Mouse (Mus musculus) hindbrain, embryonic 11.5 days (tissue): Measurements from ENCODE around the gene Nptn. TPM values are rescaled to one million over a fixed set of nuclear protein-coding genes. Genes with fewer than 3 reads are reported as not detected.
"Not testable (repeated sequence)": the region's sequence is repeated elsewhere in the genome, so short reads cannot be mapped to it uniquely, and the experiment has no call there.

Experiments used
- ATAC-seq: fragments of 200-750 bp; cut with Nextera tagmentation; 2 replicates; pipeline ENCODE4 v1.8.0; 2017; ENCODE audit warnings: mild to moderate bottlenecking, moderate TSS enrichment, moderate library complexity; ENCODE audit not compliant: low FRiP score
- DNase-seq: peaks from one replicate; pipeline ENCODE4 v3.0.0-alpha.2; 2015; ENCODE audit warnings: low spot score
- H3K27ac ChIP-seq: fragments of 300-500 bp; sonication (generic); 2 replicates; pipeline ENCODE4 v1.5.1; 2014; ENCODE audit warnings: mild to moderate bottlenecking, low read depth, low read length
- H3K27me3 ChIP-seq: fragments of 300-500 bp; sonication (generic); 2 replicates; pipeline ENCODE4 v1.6.1; 2014; ENCODE audit warnings: mild to moderate bottlenecking, low read length, moderate library complexity, mixed read lengths; ENCODE audit not compliant: control insufficient read depth, insufficient read depth
- H3K36me3 ChIP-seq: fragments of 300-500 bp; sonication (generic); 2 replicates; pipeline ENCODE4 v1.6.1; 2014; ENCODE audit warnings: mild to moderate bottlenecking, low read length, moderate library complexity, mixed read lengths; ENCODE audit not compliant: control insufficient read depth, insufficient read depth
- H3K4me1 ChIP-seq: fragments of 300-500 bp; sonication (generic); replicated peaks from 2 replicates; pipeline ENCODE4 v1.6.1; 2014; ENCODE audit warnings: low read length, mixed read lengths; ENCODE audit not compliant: control insufficient read depth, insufficient read depth
- H3K4me2 ChIP-seq: fragments of 300-500 bp; sonication (generic); replicated peaks from 2 replicates; pipeline ENCODE4 v1.6.1; 2014; ENCODE audit warnings: mild to moderate bottlenecking, low read depth, low read length
- H3K4me3 ChIP-seq: fragments of 300-500 bp; sonication (generic); 2 replicates; pipeline ENCODE4 v1.5.1; 2014; ENCODE audit warnings: low read depth, low read length
- H3K9ac ChIP-seq: fragments of 300-500 bp; sonication (generic); 2 replicates; pipeline ENCODE4 v1.6.1; 2014; ENCODE audit warnings: low read depth, low read length
- H3K9me3 ChIP-seq: fragments of 300-500 bp; sonication (generic); 2 replicates; pipeline ENCODE4 v1.6.1; 2016; ENCODE audit warnings: low read length; ENCODE audit not compliant: control insufficient read depth
- WGBS: fragments of 180-500 bp; shearing (Covaris S2); extraction: QIAGEN DNeasy Blood & Tissue Kit; methylation state at CpG from one replicate; pipeline ENCODE4 v1.1.7; 2014; 5-methylcytosine and 5-hydroxymethylcytosine counted together
- polyA plus RNA-seq: library from polyadenylated mRNA; unstranded; fragments of >200 nt; fragmentation: Nextera tagmentation; extraction: Ambion mirVana; gene quantifications from 2 replicates; pipeline ENCODE4 v1.2.1, GENCODE M21; 2014

Nptn gene
- polyA plus RNA-seq, 1 experiment from 2014 or later, result 70.4 TPM

DNA sequence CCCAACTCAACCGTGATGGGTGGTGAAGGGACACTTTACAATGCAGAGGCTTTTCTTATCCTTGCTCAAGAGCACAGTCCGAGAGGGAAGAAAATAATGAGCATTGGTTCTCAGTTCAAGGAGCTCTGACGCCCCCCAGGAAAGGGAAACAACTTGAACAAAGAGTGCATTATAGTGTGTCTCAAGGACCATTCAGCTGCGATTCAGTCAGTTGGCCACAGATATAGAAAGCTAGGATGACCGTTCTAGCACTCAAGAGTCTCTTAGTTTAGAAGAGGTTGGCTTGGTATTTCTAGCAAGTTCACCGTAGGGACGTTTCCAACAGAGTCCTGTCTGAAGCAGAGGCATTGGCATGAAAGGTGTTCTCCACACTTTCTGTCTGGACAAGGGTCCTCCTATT, 25.4 kb upstream of the Nptn start:
- Histone ChIP-seq H3K4me2 (no peak overlapping the region), H3K27me3 (no peaks in the 10 kb centered on the region), H3K4me3 (no peak overlapping the region), H3K36me3 (no peaks in the 10 kb centered on the region), H3K9ac (no peak overlapping the region), H3K4me1 (peaks cover 6% of the 10 kb centered on the region; the same call in 1 of the 2 replicates), H3K9me3 (no peaks in the 10 kb centered on the region), H3K27ac (no peak overlapping the region)
- WGBS, result 57% methylated on average over 7 of the region's 7 CpGs
- no peak for DNase-seq
- ATAC-seq, result no peak

DNA sequence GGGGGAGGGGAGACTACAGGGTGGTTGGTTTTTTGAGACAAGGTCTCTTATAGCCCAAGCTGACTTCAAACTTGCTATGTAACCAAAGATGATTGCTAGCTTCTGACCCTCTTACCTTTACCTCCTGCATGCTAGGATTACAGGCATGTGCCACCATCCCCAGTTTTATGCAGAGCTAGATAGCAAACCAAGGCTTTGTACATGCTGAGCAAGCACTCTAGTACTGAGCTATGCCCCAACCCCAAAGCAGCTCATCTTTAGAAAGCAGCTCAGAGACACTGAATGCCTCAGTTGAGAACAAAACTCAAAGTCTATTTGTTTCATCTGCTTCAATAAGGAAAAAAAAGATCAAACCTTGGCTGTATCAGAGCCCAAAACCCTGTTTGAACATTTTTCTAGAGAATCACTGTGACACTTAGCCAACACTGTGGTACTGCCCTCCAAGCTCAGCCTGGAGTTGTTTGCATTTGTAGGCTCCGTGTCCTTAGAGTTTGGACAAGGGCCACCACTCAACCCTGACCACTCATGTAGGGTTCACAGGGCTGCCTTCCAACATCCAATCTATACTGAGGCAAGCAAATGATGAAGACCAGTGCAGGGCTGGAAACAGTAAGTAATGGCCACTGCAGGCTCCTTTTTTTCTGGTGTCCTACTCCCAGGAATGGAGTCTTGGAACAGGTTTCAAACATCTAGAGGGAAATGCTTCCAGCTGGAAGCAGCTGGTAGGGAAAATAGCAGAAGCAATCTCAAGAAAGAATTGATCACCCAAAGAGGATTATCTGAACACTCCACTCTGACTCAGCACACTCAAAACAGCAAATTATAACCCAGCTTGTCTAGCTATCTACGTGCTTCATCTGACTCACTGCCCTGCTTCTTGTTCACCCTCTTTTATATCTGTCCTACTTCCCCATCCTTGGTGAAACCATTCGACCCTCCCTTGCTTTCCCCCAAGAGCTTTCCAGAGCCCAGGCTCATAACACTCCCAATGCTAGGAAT, 24.3 kb upstream of the Nptn start:
- Histone ChIP-seq H3K4me1 (peaks cover 6% of the 10 kb centered on the region; the same call in 1 of the 2 replicates), H3K27me3 (no peaks in the 10 kb centered on the region), H3K4me2 (no peak overlapping the region), H3K4me3 (no peak overlapping the region), H3K9ac (no peak overlapping the region), H3K9me3 (no peaks in the 10 kb centered on the region), H3K27ac (no peak overlapping the region), H3K36me3 (no peaks in the 10 kb centered on the region)
- no peak for ATAC-seq
- 73% methylated on average over 3 of the region's 3 CpGs for WGBS
- no peak for DNase-seq

DNA sequence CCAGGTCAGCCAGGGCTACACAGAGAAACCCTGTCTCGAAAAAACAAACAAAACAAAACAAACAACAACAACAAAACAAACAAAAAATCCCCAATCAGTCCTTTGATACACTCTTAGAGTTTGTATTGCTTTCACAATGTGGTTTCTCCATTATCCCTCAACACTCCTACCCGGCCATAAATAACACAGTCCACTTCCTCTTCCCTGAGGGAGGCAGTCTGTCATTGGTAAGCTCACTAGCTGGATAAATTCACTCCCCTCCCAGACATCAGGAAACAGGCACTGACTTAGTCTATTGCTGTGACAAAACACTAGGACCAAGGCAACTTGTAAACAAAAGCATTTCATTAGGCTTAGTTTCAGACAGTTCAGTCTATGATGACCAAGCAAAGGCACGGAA, 21.8 kb upstream of the Nptn start:
- WGBS, result 73% methylated on average over 3 of the region's 3 CpGs
- Histone ChIP-seq H3K27me3 (no peaks in the 10 kb centered on the region), H3K36me3 (no peaks in the 10 kb centered on the region)

DNA sequence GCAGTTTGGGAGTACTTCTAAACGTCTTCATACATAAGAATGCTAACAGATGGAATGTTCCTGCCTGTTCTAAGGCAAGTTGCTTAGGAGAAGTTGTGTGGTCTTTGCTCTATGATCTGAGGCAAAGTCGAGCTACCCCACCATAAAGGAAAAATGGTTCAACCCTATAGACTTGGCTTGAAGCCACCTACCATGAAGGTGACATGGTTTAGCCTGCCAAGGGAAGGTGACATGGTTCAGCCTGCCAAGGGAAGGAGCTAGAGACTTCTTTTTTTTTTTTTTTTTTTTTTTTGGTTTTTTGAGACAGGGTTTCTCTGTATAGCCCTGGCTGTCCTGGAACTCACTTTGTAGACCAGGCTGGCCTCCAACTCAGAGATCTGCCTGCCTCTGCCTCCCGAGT, 16.1 kb upstream of the Nptn start:
- H3K4me1 ChIP-seq, DNase-seq, H3K4me3 ChIP-seq, H3K9ac ChIP-seq, H3K27ac ChIP-seq, H3K36me3 ChIP-seq, H3K9me3 ChIP-seq, H3K27me3 ChIP-seq, ATAC-seq, H3K4me2 ChIP-seq: not testable (repeated sequence)
- WGBS, result 81% methylated on average over 3 of the region's 3 CpGs

More for the DNA sequence above, 21.8 kb upstream of the Nptn start:
- DNase-seq (no peak), ATAC-seq (no peak)
- Histone ChIP-seq H3K4me1 (0 out of 2 replicates have a peak, but pooled peaks cover 2% of the 10 kb centered on the region), H3K27ac (no peak overlapping the region), H3K9me3 (no peaks in the 10 kb centered on the region), H3K4me3 (no peak overlapping the region), H3K9ac (no peak overlapping the region), H3K4me2 (no peak overlapping the region)

DNA sequence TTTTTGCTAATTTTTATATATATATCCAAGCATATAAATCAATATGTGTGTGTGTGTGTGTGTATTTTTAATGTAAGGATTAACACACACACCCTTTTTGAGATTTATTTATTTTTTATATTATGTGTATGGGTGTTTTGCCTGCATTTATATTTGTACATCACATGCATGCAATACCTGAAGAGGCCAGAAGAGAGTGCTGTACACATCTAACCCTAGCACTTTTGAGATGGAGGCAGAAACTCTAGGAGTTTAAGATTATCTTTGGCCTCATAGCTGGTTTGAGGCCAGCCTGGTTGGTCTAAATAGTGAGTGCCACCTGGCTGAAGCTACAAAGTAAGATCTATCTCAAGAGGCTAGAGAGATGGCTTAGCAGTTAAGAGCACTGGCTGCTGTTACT, 14.4 kb upstream of the Nptn start:
- no peaks in the 10 kb centered on the region for H3K27me3 ChIP-seq
- H3K9ac ChIP-seq, result no peak overlapping the region
- no peak overlapping the region for H3K4me3 ChIP-seq
- no peak overlapping the region for H3K4me2 ChIP-seq
- H3K36me3 ChIP-seq, result no peaks in the 10 kb centered on the region
- H3K4me1 ChIP-seq, result no peaks in the 10 kb centered on the region
- H3K9me3 ChIP-seq, result no peaks in the 10 kb centered on the region
- no peak overlapping the region for H3K27ac ChIP-seq
- DNase-seq, result peak; percentile 48
- ATAC-seq, result no peak

DNA sequence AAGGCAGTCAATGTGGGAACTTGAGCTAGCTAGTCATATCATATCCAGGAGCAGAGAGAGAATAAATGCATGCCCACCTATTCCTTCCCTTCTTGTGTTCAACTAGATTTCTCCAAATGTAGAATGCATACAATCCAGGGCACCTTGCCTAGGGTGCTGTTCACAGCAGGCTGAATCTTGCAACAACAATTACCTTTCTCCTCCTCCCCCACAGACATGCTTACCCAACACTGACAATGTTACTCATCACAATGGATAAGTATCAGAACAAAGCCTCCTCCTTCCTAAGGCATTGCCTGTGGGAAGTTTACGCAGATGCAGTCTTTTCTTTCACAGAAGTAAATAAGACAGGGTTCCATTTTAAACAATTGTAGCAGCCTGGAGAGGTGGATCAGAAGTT, 11.0 kb upstream of the Nptn start:
- no peak for DNase-seq
- no peak for ATAC-seq
- Histone ChIP-seq H3K4me1 (no peaks in the 10 kb centered on the region), H3K4me3 (no peak overlapping the region), H3K27me3 (no peaks in the 10 kb centered on the region), H3K27ac (no peak overlapping the region), H3K4me2 (no peak overlapping the region), H3K36me3 (no peaks in the 10 kb centered on the region), H3K9me3 (no peaks in the 10 kb centered on the region), H3K9ac (no peak overlapping the region)
- 87% methylated on average over 1 of the region's 1 CpGs for WGBS

DNA sequence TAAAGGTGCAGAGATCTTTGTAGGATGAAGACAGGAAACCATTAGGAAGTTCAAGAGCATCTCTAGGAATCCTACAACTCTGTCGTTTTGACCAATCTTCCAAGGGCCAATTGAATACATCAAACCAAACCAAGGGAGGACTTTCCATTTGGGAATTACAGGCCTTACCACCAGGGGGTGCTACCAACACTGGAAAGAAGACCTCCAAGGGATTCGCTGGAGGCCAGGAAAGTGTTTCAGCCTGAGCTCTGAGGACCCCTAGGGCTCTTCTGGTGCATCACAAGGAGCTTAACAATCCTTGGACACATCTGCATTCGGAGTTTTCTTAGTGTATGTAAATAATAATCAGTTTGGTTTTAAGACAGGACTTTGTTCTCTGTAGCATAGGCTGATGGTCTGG, 3.4 kb upstream of the Nptn start:
- Histone ChIP-seq H3K9me3 (no peaks in the 10 kb centered on the region), H3K27me3 (no peaks in the 10 kb centered on the region), H3K4me2 (no peak overlapping the region), H3K9ac (no peak overlapping the region), H3K36me3 (no peaks in the 10 kb centered on the region), H3K4me1 (no peaks in the 10 kb centered on the region), H3K27ac (no peak overlapping the region), H3K4me3 (no peak overlapping the region)
- DNase-seq (peak; percentile 86), ATAC-seq (no peak)
- 33% methylated on average over 3 of the region's 3 CpGs for WGBS

DNA sequence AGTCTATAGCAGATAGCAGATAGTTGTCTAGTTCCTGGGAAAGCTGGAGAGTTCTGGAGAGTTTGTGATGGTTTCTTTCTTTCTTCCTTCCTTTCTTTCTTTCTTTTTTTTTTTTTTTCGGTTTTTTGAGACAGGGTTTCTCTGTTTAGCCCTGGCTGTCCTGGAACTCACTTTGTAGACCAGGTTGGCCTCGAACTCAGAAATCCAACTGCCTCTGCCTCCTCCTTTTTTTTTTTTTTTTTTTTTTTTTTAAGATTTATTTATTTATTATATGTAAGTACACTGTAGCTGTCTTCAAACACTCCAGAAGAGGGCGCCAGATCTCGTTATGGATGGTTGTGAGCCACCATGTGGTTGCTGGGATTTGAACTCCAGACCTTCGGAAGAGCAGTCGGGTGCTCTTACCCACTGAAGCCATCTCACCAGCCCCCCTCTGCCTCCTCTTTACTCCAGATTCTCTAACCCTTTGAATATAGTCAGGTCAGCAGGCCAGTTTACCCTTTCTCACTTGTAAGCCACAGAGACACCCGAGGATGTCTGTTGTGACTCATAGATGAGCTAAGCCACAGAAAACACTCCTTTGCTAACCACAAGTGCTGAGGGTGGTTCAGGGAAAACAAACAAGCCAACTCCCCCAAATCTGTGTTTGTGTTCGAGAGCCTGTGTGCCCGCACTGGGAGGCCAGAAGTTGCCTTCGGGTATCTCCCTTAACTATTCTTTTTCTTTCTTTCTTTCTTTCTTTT, 1.4 kb upstream of the Nptn start:
- H3K4me1 ChIP-seq, H3K27me3 ChIP-seq, H3K4me2 ChIP-seq, H3K36me3 ChIP-seq, H3K9ac ChIP-seq, H3K4me3 ChIP-seq, DNase-seq, H3K27ac ChIP-seq, H3K9me3 ChIP-seq, ATAC-seq: not testable (repeated sequence)
- 88% methylated on average over 8 of the region's 10 CpGs for WGBS
